Mouse (Mus musculus) G1E (cell line): ENCODE measurements around the gene Rps6kb1. TPM values are rescaled to one million over a fixed set of nuclear protein-coding genes. Genes with fewer than 3 reads are reported as not detected.
A peak's percentile ranks its signal among the peaks of the same experiment; 100 is the strongest.

Experiments used
- ATAC-seq: 2 replicates; pipeline ENCODE4 v1.8.0; 2016; ENCODE audit warnings: mild to moderate bottlenecking; ENCODE audit not compliant: insufficient number of reproducible peaks, poor library complexity, low FRiP score, severe bottlenecking; ENCODE audit errors: extremely low read depth
- DNase-seq: peaks from one replicate; pipeline ENCODE4 v3.0.0; 2012; ENCODE audit warnings: low spot score
- H3K27me3 ChIP-seq: 2 replicates; pipeline ENCODE4 v1.6.1; 2012; ENCODE audit warnings: mild to moderate bottlenecking, low read length, inconsistent platforms; ENCODE audit not compliant: insufficient read depth
- H3K36me3 ChIP-seq: replicated peaks from 2 replicates; pipeline ENCODE3; 2012; ENCODE audit warnings: mild to moderate bottlenecking, inconsistent platforms
- H3K4me1 ChIP-seq: 2 replicates; pipeline ENCODE4 v1.6.1; 2012; ENCODE audit warnings: low read depth, low read length, inconsistent platforms, mixed read lengths; ENCODE audit not compliant: insufficient read depth
- H3K4me3 ChIP-seq: 2 replicates; pipeline ENCODE4 v1.5.1; 2012; ENCODE audit warnings: low read depth, mild to moderate bottlenecking, inconsistent platforms, low read length, moderate library complexity, mixed read lengths
- H3K9me3 ChIP-seq: replicated peaks from 2 replicates; pipeline ENCODE4 v1.6.1; 2012; ENCODE audit warnings: inconsistent platforms
- CTCF ChIP-seq: IDR thresholded peaks from 2 replicates; pipeline ENCODE4 v1.5.1; 2012; ENCODE audit warnings: low read depth, low read length, inconsistent platforms, mixed read lengths
- GATA1 ChIP-seq: IDR thresholded peaks from 2 replicates; pipeline ENCODE4 v1.6.1; 2012; ENCODE audit warnings: borderline replicate concordance, low read length, inconsistent platforms, mixed read lengths
- GATA2 ChIP-seq: IDR thresholded peaks from 2 replicates; pipeline ENCODE4 v1.6.1; 2012; ENCODE audit warnings: low read depth, low read length, inconsistent platforms, borderline replicate concordance
- POLR2AphosphoS5 ChIP-seq: IDR thresholded peaks from 2 replicates; pipeline ENCODE4 v1.6.1; 2012; ENCODE audit warnings: low read depth, low read length, inconsistent platforms; ENCODE audit not compliant: insufficient replicate concordance
- TAL1 ChIP-seq: conservative IDR thresholded peaks from 2 replicates; pipeline ENCODE4 v1.6.1; 2012; ENCODE audit warnings: low read depth, low read length, inconsistent platforms, mixed read lengths
- polyA plus RNA-seq: library from polyadenylated mRNA; stranded (reverse); fragments of >175 nt; gene quantifications from 2 replicates; pipeline ENCODE4 v1.2.3, GENCODE M21; 2012
- total RNA-seq, 2 experiments: library from RNA; stranded (forward) in 1 of 2; stranded (reverse) in 1 of 2; fragments of 200-1000 nt in 1 of 2; fragments of >200 nt in 1 of 2; fragmentation: Nextera tagmentation in 1 of 2; gene quantifications; 2 replicates each; pipeline ENCODE4 v1.2.3; 2014 to 2017

Gene Rps6kb1
- total and polyA plus RNA-seq, 3 experiments, result 17.2 to 59.9 (median 38.1) TPM

- no peaks in the 10 kb centered on the region for H3K27me3 ChIP-seq
- peaks cover 8% of the 10 kb centered on the region; the same call in 1 of the 2 replicates for H3K4me1 ChIP-seq
- DNase-seq, result no peak
- no peak for TF ChIP-seq GATA2
- TF ChIP-seq POLR2AphosphoS5, result no peak
- no peak for TF ChIP-seq GATA1
- no peak for TF ChIP-seq CTCF
- no peak overlapping the region for H3K4me3 ChIP-seq
- H3K36me3 ChIP-seq, result peaks cover 66% of the 10 kb centered on the region
- no peak for ATAC-seq
- no peaks in the 10 kb centered on the region for H3K9me3 ChIP-seq
Measured at GRCm38 (mm10) chr11:86503121-86503520, 41.5 kb downstream of the Rps6kb1 start.

GRCm38 (mm10) chr11:86500795-86501194, 43.8 kb downstream of the Rps6kb1 start:
- DNase-seq (no peak), ATAC-seq (no peak)
- H3K9me3 ChIP-seq, result no peaks in the 10 kb centered on the region
- 0 out of 2 replicates have a peak, but pooled peaks cover 3% of the 10 kb centered on the region for H3K4me1 ChIP-seq
- TF ChIP-seq POLR2AphosphoS5 (no peak), GATA2 (no peak), GATA1 (no peak), CTCF (no peak), TAL1 (no peak)
- no peaks in the 10 kb centered on the region for H3K27me3 ChIP-seq
- H3K36me3 ChIP-seq, result peaks cover 63% of the 10 kb centered on the region
- no peak overlapping the region for H3K4me3 ChIP-seq

- no peak for TF ChIP-seq GATA1
- no peak for TF ChIP-seq GATA2
- no peak for TF ChIP-seq POLR2AphosphoS5
- no peak for TF ChIP-seq CTCF
- TF ChIP-seq TAL1, result no peak
- Histone ChIP-seq H3K36me3 (peaks cover 64% of the 10 kb centered on the region), H3K4me1 (0 out of 2 replicates have a peak, but pooled peaks cover 3% of the 10 kb centered on the region), H3K9me3 (no peaks in the 10 kb centered on the region), H3K4me3 (no peak overlapping the region), H3K27me3 (no peaks in the 10 kb centered on the region)
- ATAC-seq (no peak), DNase-seq (no peak)
Measured at GRCm38 (mm10) chr11:86497908-86498307, 46.7 kb downstream of the Rps6kb1 start.

GRCm38 (mm10) chr11:86497356-86497755, 47.2 kb downstream of the Rps6kb1 start:
- H3K36me3 ChIP-seq, result peaks cover 64% of the 10 kb centered on the region
- no peaks in the 10 kb centered on the region for H3K9me3 ChIP-seq
- ATAC-seq (no peak), DNase-seq (no peak)
- no peak overlapping the region for H3K4me3 ChIP-seq
- H3K4me1 ChIP-seq, result 0 out of 2 replicates have a peak, but pooled peaks cover 3% of the 10 kb centered on the region
- no peak for TF ChIP-seq CTCF
- TF ChIP-seq GATA1, result no peak
- H3K27me3 ChIP-seq, result no peaks in the 10 kb centered on the region

- H3K36me3 ChIP-seq, result peaks cover 72% of the 10 kb centered on the region
- ATAC-seq, result no peak
- TF ChIP-seq TAL1, result no peak
- no peak for TF ChIP-seq POLR2AphosphoS5
- TF ChIP-seq CTCF, result no peak
- no peak for TF ChIP-seq GATA1
- no peak for TF ChIP-seq GATA2
- H3K4me3 ChIP-seq, result no peak overlapping the region
- H3K4me1 ChIP-seq, result peaks cover 5% of the 10 kb centered on the region
- H3K9me3 ChIP-seq, result no peaks in the 10 kb centered on the region
- H3K27me3 ChIP-seq, result no peaks in the 10 kb centered on the region
- no peak for DNase-seq
Measured at GRCm38 (mm10) chr11:86490782-86491181, 53.8 kb downstream of the Rps6kb1 start.

GRCm38 (mm10) chr11:86484910-86485510, 59.6 kb downstream of the Rps6kb1 start:
- Histone ChIP-seq H3K27me3 (peaks cover 12% of the 10 kb centered on the region), H3K9me3 (no peaks in the 10 kb centered on the region), H3K4me3 (peak overlapping the region; percentile 83), H3K36me3 (peaks cover 27% of the 10 kb centered on the region), H3K4me1 (peaks cover 11% of the 10 kb centered on the region)
- ATAC-seq, result no peak
- DNase-seq, result peak; percentile 38
- TF ChIP-seq GATA1, result no peak

- Histone ChIP-seq H3K27me3 (peaks cover 12% of the 10 kb centered on the region), H3K4me3 (peak within 1 kb of the TSS; percentile 83), H3K9me3 (no peaks in the 10 kb centered on the region), H3K36me3 (peaks cover 19% of the 10 kb centered on the region), H3K4me1 (peaks cover 11% of the 10 kb centered on the region)
- peak; percentile 96 for ATAC-seq
- TF ChIP-seq GATA1 (no peak), GATA2 (no peak), CTCF (no peak), POLR2AphosphoS5 (no peak), TAL1 (no peak)
- peak; percentile 94 for DNase-seq
Measured at GRCm38 (mm10) chr11:86484101-86484868, 60.3 kb downstream of the Rps6kb1 start, which contains the start of gene Rnft1. Gene Rnft1 (plus strand): TSS chr11:86484657.
